Mouse (Mus musculus): ENCODE measurements around the gene Cenpe.

DNA sequence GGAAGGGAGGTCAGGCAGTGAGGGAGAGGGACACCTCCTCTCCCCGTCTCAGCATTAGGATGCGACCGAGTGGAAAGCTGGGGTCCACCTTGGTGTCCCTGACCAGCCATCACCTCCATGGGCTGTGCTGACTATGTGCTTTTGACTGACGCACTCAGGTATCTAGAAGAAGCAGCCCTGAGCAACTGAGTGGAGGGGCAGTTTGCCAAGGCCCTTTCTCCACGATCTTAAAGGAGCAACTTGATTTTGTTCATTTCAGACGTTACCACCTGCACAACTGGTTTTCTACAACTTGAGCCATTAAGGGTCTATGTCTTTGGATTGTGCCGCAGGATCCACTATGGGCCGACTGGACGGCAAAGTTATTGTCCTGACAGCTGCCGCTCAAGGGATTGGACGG is 72.9 kb downstream of the Cenpe start:
- TF ChIP-seq CTCF (IDR thresholded peaks at IDR 0.05; ENCODE audit: low read depth, low read length) (no peak), TAL1 (conservative IDR thresholded peaks at IDR 0.05; ENCODE audit: low read depth, low read length) (no peak), GATA1 (IDR thresholded peaks at IDR 0.05; ENCODE audit: borderline replicate concordance, low read length) (no peak), POLR2AphosphoS5 (IDR thresholded peaks at IDR 0.05; ENCODE audit: insufficient replicate concordance, low read depth, low read length) (no peak)

Data from G1E (cell line).